Mouse (Mus musculus): ENCODE results near the gene Ccl2.

The Ccl2 gene

DNA sequence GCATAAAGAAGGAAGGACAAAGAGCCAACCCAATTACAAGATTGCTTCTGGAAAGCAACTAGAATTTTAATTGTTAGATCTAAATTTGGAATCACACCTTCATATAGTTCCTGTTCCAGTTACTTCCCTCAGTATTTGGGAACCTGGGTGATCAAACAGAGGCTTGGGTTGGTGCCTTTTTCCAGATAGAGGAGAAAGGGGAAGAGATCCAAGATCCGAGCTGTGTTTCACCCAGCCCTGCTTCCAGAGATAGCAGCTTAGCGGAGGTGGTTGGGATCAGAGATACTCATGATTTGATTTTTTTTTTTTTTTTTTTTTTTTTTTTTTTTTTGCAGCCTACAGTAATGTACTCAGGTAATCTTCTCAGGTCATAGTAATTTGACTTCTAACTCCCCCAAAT lies 486 bp downstream of the Ccl2 start:
- DNase-seq = no peak

DNA sequence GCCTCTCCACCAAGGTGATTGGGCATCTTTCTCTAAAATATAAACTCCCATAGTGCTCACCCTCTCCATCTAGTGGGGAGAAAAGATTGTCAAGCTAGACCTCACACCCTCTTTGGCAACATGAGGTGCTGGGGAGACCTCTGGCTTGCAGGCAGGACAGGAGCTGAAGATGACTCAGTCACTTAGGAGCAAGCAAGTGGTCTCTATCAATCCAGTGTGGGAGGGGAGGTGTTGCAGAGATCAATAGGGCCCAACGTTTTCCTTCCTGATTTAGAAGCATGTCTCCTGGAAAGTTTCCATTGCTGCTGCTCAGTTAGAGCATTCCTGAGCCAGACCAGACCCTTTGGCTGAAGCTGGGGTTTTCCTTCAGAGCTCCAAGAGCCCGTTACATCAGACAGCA lies 3.2 kb downstream of the Ccl2 start, which contains the start of gene Gm17268:
Gm17268 (minus strand) TSS at position 28 of the 400 bp plus-strand sequence.
- DNase-seq = peak; percentile 91

DNA sequence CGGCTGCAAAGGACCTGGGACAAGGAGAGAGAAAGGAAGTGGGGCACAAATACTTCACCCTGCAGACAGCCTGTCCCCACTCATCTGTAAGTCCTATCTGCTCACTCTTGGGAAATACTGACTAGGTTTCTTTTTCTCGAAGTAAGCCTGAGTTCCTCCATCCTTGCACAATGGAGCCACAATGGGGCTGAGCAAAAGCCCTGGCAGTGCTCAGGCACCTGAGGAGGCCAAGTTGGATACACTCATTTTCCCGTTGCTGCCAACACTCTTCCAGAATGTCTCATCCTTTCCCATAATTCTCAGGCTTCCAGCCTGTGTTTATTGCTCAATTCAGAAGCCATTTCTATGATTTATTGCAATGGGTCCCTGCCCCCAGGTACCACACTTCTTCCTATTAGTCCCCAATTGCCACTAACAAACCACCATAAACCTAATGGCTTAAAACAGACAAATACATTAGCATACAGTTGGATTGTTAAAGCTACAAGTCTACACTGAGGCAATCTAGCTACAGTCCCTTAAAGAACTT lies 3.8 kb downstream of the Ccl2 start:
- peak; percentile 93 for DNase-seq

DNA sequence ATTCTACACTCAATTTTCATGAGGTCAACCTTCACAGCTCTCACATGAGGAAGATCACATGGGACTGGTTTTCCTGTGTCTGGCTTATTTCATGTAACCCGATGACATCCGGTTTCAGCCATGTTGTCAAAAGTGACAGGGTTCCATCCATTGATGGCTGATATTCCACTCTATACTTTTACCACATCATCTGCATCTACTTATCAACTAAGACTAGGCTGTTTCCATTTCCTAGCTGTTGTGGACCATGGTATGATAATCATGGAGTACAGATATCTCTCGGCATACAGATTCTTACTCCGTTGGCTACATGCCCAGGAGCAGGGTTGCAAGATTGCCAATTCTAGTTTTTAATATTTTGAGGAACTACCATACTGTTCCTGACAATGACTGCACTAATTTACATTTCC lies 6.3 kb downstream of the Ccl2 start:
- no peak for DNase-seq

DNA sequence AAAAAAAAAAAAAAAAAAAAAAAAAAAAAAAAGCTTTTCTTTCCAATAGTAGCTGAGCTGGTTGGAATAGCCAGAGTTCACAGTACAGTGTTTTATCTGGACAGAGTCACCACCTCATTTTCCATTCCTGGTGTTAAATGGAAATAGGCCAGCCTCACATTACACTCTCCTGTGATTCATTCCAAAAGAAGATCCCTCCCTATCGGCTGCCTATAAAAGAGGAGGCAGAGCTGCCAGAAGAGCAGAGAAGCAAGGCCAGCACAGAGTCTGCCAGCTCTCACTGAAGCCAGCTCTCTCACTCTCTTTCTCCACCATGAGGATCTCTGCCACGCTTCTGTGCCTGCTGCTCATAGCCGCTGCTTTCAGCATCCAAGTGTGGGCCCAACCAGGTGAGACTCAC lies 10.1 kb downstream of the Ccl2 start, which contains the start of gene Ccl7:
Ccl7 (plus strand) TSS at position 242 of the 400 bp plus-strand sequence.
- DNase-seq = peak; percentile 96

DNA sequence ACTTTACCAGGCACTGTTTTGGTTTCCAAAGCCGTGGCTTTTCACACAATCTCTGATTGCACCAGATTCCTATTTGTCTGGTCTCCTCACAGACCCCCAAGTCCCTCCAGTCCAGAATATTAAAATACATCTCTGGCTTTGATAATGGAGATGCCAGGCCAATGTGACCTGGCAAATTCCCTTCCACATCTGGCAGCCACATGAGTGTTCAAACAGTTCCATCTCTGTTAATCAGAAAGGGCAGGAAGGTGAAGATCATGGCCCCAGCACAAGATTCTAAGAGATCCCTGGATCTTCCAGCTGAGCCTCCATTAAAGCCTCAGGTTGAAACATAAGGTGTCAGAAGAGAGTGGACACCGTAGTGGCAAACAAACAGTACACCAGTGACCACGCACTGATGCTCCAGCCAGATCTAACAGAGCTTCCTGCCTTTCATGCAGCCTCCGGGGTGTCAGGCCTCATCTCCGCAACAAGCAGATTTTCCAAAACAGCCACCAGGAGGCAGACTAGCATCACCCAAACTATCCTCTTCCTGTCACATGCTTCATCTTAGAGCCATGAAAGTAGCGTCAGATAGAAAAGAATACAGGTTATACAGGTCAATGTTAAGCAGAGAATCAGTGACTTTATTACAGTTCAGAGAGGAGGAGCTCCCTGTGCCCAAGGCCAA lies 12.5 kb downstream of the Ccl2 start:
- peak; percentile 95 for DNase-seq

DNA sequence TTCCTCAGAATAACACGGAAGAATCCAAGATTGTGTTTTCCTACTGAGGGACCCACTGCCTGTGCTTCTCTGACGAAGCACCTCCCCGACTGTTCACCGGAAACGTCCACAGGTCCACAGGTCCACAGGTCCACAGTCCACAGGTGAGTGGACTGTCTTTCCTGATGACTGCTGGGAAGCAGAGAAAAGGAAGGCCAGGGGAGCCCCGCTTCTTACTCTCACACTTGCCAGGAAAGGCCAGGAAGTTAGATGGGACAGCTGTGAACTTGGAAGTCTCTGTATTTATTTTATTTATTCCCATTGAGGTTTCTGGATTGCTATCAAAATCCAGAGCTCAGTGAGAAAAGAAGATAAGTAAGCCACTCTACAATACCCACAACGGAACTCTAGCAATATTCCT lies 18.5 kb downstream of the Ccl2 start:
- peak; percentile 93 for DNase-seq

DNA sequence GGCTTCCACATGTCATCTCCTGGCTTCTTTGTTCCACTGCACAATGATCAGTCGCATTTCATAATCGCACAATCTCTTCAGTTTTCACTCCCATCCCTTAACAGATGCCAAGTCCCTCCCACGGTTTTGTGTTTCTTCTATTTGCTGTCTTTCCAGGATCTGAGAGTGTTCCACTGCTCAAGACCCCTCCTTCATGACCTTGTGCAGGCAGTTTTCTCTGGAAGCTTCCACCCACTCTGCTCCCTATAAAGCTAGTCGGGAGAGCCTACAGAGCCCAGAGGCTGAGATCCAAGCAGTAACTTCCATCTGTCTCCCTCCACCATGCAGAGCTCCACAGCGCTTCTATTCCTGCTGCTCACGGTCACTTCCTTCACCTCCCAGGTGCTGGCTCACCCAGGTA lies 22.3 kb downstream of the Ccl2 start, which contains the start of gene Ccl11:
Ccl11 (plus strand) TSS at position 178 of the 400 bp plus-strand sequence.
- DNase-seq = peak; percentile 92

DNA sequence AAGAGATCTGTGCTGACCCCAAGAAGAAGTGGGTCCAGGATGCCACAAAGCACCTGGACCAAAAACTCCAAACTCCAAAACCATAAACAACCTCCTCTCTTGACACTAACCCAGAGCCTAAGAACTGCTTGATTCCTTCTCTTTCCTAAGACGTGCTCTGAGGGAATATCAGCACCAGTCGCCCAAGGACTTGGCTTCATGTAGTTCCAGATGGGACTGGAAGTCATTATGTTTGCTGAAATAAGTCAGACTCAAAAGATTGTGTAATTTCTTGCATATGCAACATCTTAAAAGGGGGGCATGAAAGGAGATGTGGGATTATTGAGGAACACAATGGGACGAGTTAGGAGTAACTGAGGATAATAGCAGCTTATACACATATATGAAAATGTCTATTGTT lies 26.9 kb downstream of the Ccl2 start:
- peak; percentile 94 for DNase-seq

DNA sequence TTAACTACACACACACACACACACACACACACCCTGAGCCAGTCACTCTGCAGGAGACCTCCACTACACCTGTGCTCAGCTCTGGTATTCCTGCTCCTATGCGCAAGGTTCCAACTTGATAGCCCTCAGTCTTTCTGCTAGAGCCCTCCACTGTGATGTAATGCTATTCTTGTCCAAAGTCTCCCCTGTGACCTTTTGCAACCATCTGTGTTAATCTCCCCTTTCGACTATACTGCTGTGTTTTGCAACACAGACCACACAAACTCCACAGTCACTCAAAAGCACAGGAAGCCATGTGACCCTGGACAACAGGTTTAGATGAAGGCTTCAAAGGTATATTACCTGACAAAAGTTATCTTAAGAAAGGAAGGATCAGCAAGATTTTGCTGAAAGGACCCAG lies 28.1 kb downstream of the Ccl2 start:
- DNase-seq = peak; percentile 93

DNA sequence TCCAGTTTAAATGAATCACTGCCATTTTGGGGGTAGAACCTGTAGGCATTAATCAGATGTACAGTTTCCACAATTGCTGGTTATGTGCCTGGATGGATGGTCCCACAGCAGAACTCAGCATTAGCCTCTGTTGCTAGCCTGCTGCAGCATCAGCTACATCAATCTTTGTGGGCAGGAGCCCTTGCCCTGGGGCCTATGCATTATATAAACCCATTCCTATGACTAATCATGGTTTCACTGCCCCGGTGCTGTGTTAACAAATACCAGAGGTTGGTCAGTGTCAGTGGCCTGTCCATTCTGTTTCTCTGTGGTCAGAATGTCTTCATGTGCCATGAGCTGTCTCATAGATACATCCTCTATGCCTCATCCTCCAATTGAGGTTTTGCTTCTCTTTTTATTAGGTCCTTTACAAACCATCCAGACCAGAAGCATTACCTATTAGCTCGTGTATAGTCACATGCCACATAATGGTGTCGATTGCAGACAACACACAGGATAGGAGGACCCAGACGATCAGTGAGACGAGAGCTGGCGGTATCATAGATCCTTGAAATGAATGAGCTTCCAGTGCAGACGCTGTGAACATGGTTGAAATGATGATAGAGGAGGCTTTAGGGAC lies 31.7 kb downstream of the Ccl2 start:
- DNase-seq = peak; percentile 78

DNA sequence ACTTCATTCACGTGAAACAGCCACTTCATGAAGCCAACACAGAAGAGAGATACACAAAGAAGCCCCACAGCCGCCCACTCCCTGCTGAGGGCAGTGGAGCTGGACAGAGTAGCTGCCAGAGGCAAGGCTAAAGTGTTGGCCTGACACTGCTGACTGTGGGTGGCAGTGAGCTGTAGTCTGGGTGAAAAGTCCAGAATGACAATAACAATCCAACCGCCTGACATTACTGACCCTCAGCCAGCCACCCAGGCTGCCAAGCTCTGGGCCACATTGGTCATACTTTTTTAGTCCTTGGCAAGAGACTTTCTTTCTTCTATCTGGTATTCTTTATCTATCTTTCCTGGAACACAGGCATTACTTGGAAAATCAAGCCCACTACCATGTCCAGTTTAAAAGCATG lies 35.7 kb downstream of the Ccl2 start:
- peak; percentile 94 for DNase-seq

DNA sequence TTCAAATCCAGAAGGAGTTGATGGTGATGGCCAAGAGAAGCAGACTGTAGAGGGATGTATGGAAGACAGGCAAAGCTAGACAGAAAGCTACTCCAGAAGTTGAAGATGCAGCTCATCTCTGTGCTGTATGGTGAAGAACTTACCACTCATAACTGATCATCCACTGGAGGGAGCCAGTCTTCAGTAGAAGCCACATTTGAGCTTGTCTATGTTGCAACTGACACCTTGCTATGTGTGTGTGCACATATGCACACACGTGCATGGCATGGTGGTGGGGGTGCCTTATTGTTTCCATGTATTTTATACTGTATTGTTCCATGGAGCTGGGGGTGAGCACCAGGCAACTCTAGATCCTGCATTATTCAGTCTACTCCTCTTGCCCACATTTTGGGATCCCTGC lies 37.0 kb downstream of the Ccl2 start:
- peak; percentile 85 for DNase-seq

DNA sequence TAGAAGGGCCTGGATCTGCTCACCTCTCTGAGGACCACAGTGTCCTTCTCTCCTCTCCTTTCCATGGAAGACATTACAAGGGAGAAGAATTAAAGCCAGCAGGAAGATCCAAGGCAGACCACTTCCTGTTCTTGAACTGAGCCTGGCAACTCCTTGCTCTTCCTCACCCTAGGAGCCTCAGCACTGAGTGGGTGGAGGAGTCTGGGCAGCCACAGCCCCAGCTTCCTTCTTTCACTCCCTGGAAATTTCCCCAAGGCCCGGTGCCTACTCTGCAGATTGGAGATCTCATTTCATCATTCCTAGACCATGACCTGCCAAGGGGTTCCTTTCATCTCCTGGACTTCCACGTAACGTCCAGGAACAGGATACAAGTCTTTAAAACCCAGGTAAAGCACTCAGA lies 37.6 kb downstream of the Ccl2 start:
- DNase-seq = peak; percentile 92

DNA sequence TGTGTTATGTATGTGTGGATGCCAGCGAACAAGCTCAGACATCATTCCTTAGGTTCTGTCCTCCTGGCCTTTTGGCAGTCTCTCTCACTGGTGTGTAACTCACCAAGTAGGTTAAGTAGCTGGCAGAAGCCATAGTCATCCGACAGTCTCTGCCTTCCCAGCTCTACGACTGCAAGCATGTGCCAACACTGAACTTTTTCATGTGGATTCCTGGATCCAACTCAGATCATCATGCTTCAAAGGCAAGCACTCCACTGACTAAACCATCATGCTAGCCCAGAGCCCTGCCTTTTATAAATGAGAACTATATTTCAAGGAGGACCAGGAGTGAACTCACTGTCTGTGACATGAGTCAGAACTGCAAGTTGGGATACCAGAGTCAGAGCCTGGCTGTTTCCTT lies 38.3 kb downstream of the Ccl2 start:
- peak; percentile 78 for DNase-seq

DNA sequence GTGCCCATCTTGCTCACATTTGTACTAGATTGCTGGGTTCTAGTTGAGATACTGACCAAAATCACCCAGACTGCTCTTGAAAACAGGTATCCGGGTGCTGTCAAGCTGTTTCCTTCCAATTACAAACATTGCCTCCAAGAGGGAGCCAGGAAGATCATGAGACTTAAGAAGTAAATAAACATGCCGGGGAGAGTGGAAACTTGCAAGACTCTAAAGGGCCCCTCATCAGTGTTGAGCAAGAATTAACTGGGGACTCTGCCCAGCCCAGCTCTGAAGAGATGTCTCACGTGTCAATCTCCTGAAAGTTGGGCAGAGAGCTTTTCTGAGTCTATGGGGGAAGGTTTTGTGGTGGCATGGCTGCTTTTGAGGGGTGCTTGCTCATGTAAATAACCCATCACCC lies 41.7 kb downstream of the Ccl2 start:
- DNase-seq = peak; percentile 79

DNA sequence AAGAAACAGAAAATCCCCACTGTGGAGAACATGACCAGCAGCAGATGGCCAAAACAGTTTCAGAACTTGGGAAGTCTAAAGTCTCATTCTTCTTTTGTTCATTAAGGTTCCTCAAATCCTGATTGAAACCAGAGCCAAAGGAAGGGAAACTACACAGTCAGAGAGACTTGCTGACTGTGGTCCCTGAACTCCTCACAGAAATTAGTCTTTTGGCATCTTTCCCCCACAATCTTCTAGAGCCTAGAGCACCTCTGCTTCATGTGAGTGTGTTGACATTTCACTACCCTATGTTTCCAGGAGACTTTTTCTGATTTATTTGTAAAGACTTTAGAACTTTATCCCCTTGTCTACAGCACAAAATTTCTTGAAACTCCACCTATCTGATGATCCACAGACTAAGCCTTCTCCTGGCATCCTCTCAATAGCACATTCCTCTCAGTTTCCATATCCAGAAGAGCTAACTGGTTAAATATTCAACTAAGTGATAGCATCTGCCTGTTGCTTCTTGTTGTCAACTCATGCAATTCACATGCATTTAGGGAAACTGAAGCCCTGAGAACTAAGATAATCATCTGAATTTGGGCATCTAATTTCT lies 42.9 kb downstream of the Ccl2 start:
- DNase-seq = peak; percentile 76

DNA sequence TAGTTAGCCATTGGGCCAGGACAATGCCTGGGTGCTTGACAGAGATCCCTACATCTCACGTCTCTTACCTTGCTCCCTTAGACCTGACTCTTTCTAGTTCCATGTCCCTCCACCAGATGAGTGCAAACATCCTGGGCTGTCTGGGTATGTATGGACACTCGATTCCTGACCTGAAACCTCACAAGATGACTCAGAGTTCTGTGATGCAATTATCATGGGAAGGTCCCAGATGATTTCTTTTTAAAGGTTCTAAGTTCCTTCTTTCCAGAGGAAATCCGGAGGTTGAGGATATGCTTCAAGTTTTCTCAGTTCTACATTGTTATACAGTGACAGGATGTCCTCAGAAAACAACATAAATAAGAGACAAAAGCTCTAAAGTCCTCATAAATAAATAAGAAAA lies 45.5 kb downstream of the Ccl2 start:
- peak; percentile 86 for DNase-seq

DNA sequence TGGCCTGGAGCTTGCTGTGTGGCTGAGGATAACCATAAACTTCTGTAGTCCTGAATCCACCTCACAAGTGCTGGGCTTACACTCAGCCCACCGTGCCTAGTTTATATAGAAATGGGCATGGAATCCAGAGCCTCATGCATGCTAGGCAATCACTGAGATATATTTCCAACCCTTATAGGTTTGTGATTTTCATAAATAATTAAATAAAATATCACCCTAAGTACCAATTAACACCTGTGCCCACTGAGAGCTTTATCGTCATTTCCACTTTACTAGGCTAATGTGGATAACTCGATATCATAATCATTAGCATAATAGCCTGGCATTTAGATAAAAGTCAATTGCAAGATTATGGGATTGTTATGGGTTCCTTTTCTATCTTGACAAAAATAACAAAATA lies 49.0 kb downstream of the Ccl2 start:
- DNase-seq = no peak

Measured in heart, adult 11 months (tissue).